Mouse (Mus musculus) heart, postnatal 0 days (tissue): ENCODE measurements around the gene Sstr5.

ENCODE experiments used
- CTCF ChIP-seq: IDR thresholded peaks from 2 replicates; pipeline ENCODE4 v1.5.1; 2016; ENCODE audit warnings: antibody characterized with exemption, control low read depth, low read depth
- EP300 ChIP-seq: IDR thresholded peaks from 2 replicates; pipeline ENCODE4 v1.6.1; 2016; ENCODE audit warnings: antibody characterized with exemption, low read depth

- TF ChIP-seq CTCF (no peak), EP300 (no peak)
Observed at GRCm38 (mm10) chr17:25445074-25445473, 52.0 kb downstream of the Sstr5 start.
